Mouse (Mus musculus): ENCODE results near the gene Tspan9. TPM values are rescaled to one million over a fixed set of nuclear protein-coding genes. Genes with fewer than 3 reads are reported as not detected.
A peak's percentile ranks its signal among the peaks of the same experiment; 100 is the strongest.

Gene Tspan9
- total and polyA plus RNA-seq, 2 experiments, result 23.2 to 40.0 TPM

GRCm38 (mm10) chr6:128108324-128109035 lies 34.9 kb downstream of the Tspan9 start:
- H3K4me1 ChIP-seq (ENCODE audit: control insufficient read depth, insufficient read depth, low read length), result peaks cover 32% of the 10 kb centered on the region
- WGBS, result 22% methylated on average over 7 of the region's 7 CpGs

GRCm38 (mm10) chr6:128107698-128108097 lies 35.7 kb downstream of the Tspan9 start:
- Histone ChIP-seq H3K27ac (replicated peaks; ENCODE audit: insufficient read depth, low read depth, low read length) (no peak overlapping the region), H3K9ac (ENCODE audit: low read depth, low read length) (no peak overlapping the region), H3K4me3 (ENCODE audit: insufficient read depth, low read depth, low read length) (no peak overlapping the region), H3K36me3 (ENCODE audit: control insufficient read depth, insufficient read depth, low read length) (no peaks in the 10 kb centered on the region), H3K27me3 (ENCODE audit: control insufficient read depth, insufficient read depth, low read length) (no peaks in the 10 kb centered on the region), H3K4me1 (ENCODE audit: control insufficient read depth, insufficient read depth, low read length) (peaks cover 39% of the 10 kb centered on the region), H3K79me2 (ENCODE audit: control insufficient read depth, insufficient read depth, low read length) (peaks cover 12% of the 10 kb centered on the region; the same call in 1 of the 2 replicates)
- WGBS, result 88% methylated on average over 8 of the region's 8 CpGs
- no peak for TF ChIP-seq POLR2A (IDR thresholded peaks at IDR 0.05; ENCODE audit: extremely low read depth, insufficient read depth, low read length)
- no peak for DNase-seq (ENCODE audit: extremely low read depth, low read depth, low spot score)

More at GRCm38 (mm10) chr6:128108324-128109035, 34.9 kb downstream of the Tspan9 start:
- Histone ChIP-seq H3K36me3 (ENCODE audit: control insufficient read depth, insufficient read depth, low read length) (no peaks in the 10 kb centered on the region), H3K4me3 (ENCODE audit: insufficient read depth, low read depth, low read length) (no peak overlapping the region), H3K79me2 (ENCODE audit: control insufficient read depth, insufficient read depth, low read length) (peaks cover 12% of the 10 kb centered on the region; the same call in 1 of the 2 replicates), H3K27ac (replicated peaks; ENCODE audit: insufficient read depth, low read depth, low read length) (peak overlapping the region; percentile 43), H3K27me3 (ENCODE audit: control insufficient read depth, insufficient read depth, low read length) (no peaks in the 10 kb centered on the region), H3K9ac (ENCODE audit: low read depth, low read length) (no peak overlapping the region)
- TF ChIP-seq POLR2A (IDR thresholded peaks at IDR 0.05; ENCODE audit: extremely low read depth, insufficient read depth, low read length) (no peak), CTCF (IDR thresholded peaks at IDR 0.05; ENCODE audit: low read depth, low read length) (no peak)
- peak; percentile 99 for DNase-seq (ENCODE audit: extremely low read depth, low read depth, low spot score)

GRCm38 (mm10) chr6:128106154-128106553 lies 37.2 kb downstream of the Tspan9 start:
- Histone ChIP-seq H3K4me3 (ENCODE audit: insufficient read depth, low read depth, low read length) (no peak overlapping the region), H3K4me1 (ENCODE audit: control insufficient read depth, insufficient read depth, low read length) (peaks cover 49% of the 10 kb centered on the region)
- WGBS, result 43% methylated on average over 3 of the region's 3 CpGs

GRCm38 (mm10) chr6:128104712-128105324 lies 38.6 kb downstream of the Tspan9 start:
- peaks cover 6% of the 10 kb centered on the region; the same call in 1 of the 2 replicates for H3K79me2 ChIP-seq (ENCODE audit: control insufficient read depth, insufficient read depth, low read length)
- H3K36me3 ChIP-seq (ENCODE audit: control insufficient read depth, insufficient read depth, low read length), result no peaks in the 10 kb centered on the region
- H3K9ac ChIP-seq (ENCODE audit: low read depth, low read length), result 0 out of 2 replicates have a peak overlapping the region, but pooled peaks have one; percentile 19
- H3K27me3 ChIP-seq (ENCODE audit: control insufficient read depth, insufficient read depth, low read length), result no peaks in the 10 kb centered on the region
- 45% methylated on average over 7 of the region's 7 CpGs for WGBS
- peaks cover 49% of the 10 kb centered on the region for H3K4me1 ChIP-seq (ENCODE audit: control insufficient read depth, insufficient read depth, low read length)
- H3K4me3 ChIP-seq (ENCODE audit: insufficient read depth, low read depth, low read length), result no peak overlapping the region
- no peak for TF ChIP-seq CTCF (IDR thresholded peaks at IDR 0.05; ENCODE audit: low read depth, low read length)
- TF ChIP-seq POLR2A (IDR thresholded peaks at IDR 0.05; ENCODE audit: extremely low read depth, insufficient read depth, low read length), result no peak
- DNase-seq (ENCODE audit: extremely low read depth, low read depth, low spot score), result peak; percentile 70
- peak overlapping the region; percentile 51 for H3K27ac ChIP-seq (replicated peaks; ENCODE audit: insufficient read depth, low read depth, low read length)

More at GRCm38 (mm10) chr6:128106154-128106553, 37.2 kb downstream of the Tspan9 start:
- no peak overlapping the region; the same call in 1 of the 2 replicates for H3K27ac ChIP-seq (replicated peaks; ENCODE audit: insufficient read depth, low read depth, low read length)
- no peaks in the 10 kb centered on the region for H3K27me3 ChIP-seq (ENCODE audit: control insufficient read depth, insufficient read depth, low read length)
- peaks cover 9% of the 10 kb centered on the region; the same call in 1 of the 2 replicates for H3K79me2 ChIP-seq (ENCODE audit: control insufficient read depth, insufficient read depth, low read length)
- TF ChIP-seq POLR2A (IDR thresholded peaks at IDR 0.05; ENCODE audit: extremely low read depth, insufficient read depth, low read length), result no peak
- no peaks in the 10 kb centered on the region for H3K36me3 ChIP-seq (ENCODE audit: control insufficient read depth, insufficient read depth, low read length)
- H3K9ac ChIP-seq (ENCODE audit: low read depth, low read length), result no peak overlapping the region
- DNase-seq (ENCODE audit: extremely low read depth, low read depth, low spot score), result peak; percentile 43

GRCm38 (mm10) chr6:128103874-128104273 lies 39.5 kb downstream of the Tspan9 start:
- no peak overlapping the region for H3K9ac ChIP-seq (ENCODE audit: low read depth, low read length)
- DNase-seq (ENCODE audit: extremely low read depth, low read depth, low spot score), result peak; percentile 75

More at GRCm38 (mm10) chr6:128103874-128104273, 39.5 kb downstream of the Tspan9 start:
- peaks cover 10% of the 10 kb centered on the region; the same call in 1 of the 2 replicates for H3K79me2 ChIP-seq (ENCODE audit: control insufficient read depth, insufficient read depth, low read length)
- 15% methylated on average over 5 of the region's 5 CpGs for WGBS
- peak overlapping the region; percentile 51 for H3K27ac ChIP-seq (replicated peaks; ENCODE audit: insufficient read depth, low read depth, low read length)
- no peak overlapping the region for H3K4me3 ChIP-seq (ENCODE audit: insufficient read depth, low read depth, low read length)
- TF ChIP-seq CTCF (IDR thresholded peaks at IDR 0.05; ENCODE audit: low read depth, low read length) (no peak), POLR2A (IDR thresholded peaks at IDR 0.05; ENCODE audit: extremely low read depth, insufficient read depth, low read length) (no peak)
- peaks cover 47% of the 10 kb centered on the region for H3K4me1 ChIP-seq (ENCODE audit: control insufficient read depth, insufficient read depth, low read length)
- no peaks in the 10 kb centered on the region for H3K36me3 ChIP-seq (ENCODE audit: control insufficient read depth, insufficient read depth, low read length)
- H3K27me3 ChIP-seq (ENCODE audit: control insufficient read depth, insufficient read depth, low read length), result no peaks in the 10 kb centered on the region
